Mouse (Mus musculus) cerebellum, adult 2 months (tissue): ENCODE measurements around the gene Adcyap1. TPM values are rescaled to one million over a fixed set of nuclear protein-coding genes. Genes with fewer than 3 reads are reported as not detected.

Experiments used
- DNase-seq, 2 experiments: peaks; one replicate each; pipeline ENCODE4 v3.0.0; 2021
- H3K27ac ChIP-seq: fragments of 200-500 bp; 2 replicates; pipeline ENCODE4 v1.5.1; 2012; ENCODE audit warnings: low read length, control low read depth, inconsistent platforms; ENCODE audit not compliant: insufficient read depth
- H3K27me3 ChIP-seq: fragments of 200-500 bp; 2 replicates; pipeline ENCODE4 v1.6.1; 2012; ENCODE audit warnings: inconsistent platforms, mild to moderate bottlenecking, low read length, moderate library complexity; ENCODE audit not compliant: control insufficient read depth, insufficient read depth
- H3K4me1 ChIP-seq: fragments of 200-500 bp; 2 replicates; pipeline ENCODE4 v1.6.1; 2011; ENCODE audit warnings: low read length; ENCODE audit not compliant: control insufficient read depth, insufficient read depth
- H3K4me3 ChIP-seq: fragments of 200-500 bp; replicated peaks from 2 replicates; pipeline ENCODE3; 2011; ENCODE audit warnings: mild to moderate bottlenecking, low read depth, low read length, control low read depth; ENCODE audit not compliant: insufficient read depth
- CTCF ChIP-seq: fragments of 200-500 bp; IDR thresholded peaks from 2 replicates; pipeline ENCODE4 v1.5.1; 2011; ENCODE audit warnings: low read depth, mild to moderate bottlenecking, control low read depth, low read length, moderate library complexity, borderline replicate concordance; ENCODE audit not compliant: insufficient read depth
- POLR2A ChIP-seq: fragments of 200-500 bp; IDR thresholded peaks from 2 replicates; pipeline ENCODE4 v1.6.1; 2011; ENCODE audit warnings: low read length, control low read depth, borderline replicate concordance; ENCODE audit not compliant: insufficient read depth
- polyA plus RNA-seq: library from polyadenylated mRNA; depleted of rRNA; stranded (reverse); fragments of >200 nt; gene quantifications from 2 replicates; pipeline ENCODE4 v1.2.3, GENCODE M21; 2012

Adcyap1 gene
- polyA plus RNA-seq, 1 experiment: 19.1 TPM

GRCm38 (mm10) chr17:93237355-93237754, 38.5 kb downstream of the Adcyap1 start:
- no peak for DNase-seq

More at GRCm38 (mm10) chr17:93237355-93237754, 38.5 kb downstream of the Adcyap1 start:
- Histone ChIP-seq H3K4me1 (no peaks in the 10 kb centered on the region), H3K27ac (no peak overlapping the region), H3K27me3 (no peaks in the 10 kb centered on the region; the same call in 1 of the 2 replicates), H3K4me3 (no peak overlapping the region)
- TF ChIP-seq POLR2A (no peak), CTCF (no peak)
